Mouse (Mus musculus) common myeloid progenitor, adult 5-6 weeks (primary cell): ENCODE results near the gene Gm28434. TPM values are rescaled to one million over a fixed set of nuclear protein-coding genes. Genes with fewer than 3 reads are reported as not detected.

Source experiments
- ATAC-seq: replicated peaks from 2 replicates; pipeline ENCODE4 v1.8.0; 2016; ENCODE audit warnings: low read depth, mild to moderate bottlenecking, moderate TSS enrichment, inconsistent platforms; ENCODE audit not compliant: poor library complexity, severe bottlenecking
- total RNA-seq: library from RNA; stranded (forward); fragments of 200-1000, 187-1606 nt; gene quantifications from 2 replicates; pipeline ENCODE4 v1.2.3, GENCODE M21; 2017

The Gm28434 gene
- not detected in 2 replicates for total RNA-seq

DNA sequence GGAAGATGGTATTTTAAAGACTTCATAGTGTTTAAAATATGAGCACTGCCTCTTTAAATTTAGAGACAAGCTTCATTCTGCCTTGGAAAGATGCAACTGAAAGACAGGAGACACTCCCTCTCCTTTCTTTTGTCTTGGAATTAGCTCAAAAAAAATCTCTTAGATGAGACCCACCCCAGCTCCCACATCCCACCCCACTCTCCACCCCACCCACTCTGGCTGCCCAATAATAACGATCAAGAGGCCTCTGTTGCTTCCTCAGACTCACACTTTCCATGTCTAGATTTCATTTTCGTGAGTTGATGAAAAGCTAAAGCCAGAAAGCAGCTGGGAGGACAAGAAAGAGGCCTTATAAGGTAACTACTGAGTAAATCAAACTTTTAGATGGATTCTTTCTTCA is at the start of gene Gm28434, which contains the start of gene 2310003L06Rik:
Gene Gm28434, plus strand, starts transcription at position 317 of the 400 bp plus-strand sequence.
Gene 2310003L06Rik, plus strand, starts transcription at position 259 of the 400 bp plus-strand sequence.
- ATAC-seq: no peak

DNA sequence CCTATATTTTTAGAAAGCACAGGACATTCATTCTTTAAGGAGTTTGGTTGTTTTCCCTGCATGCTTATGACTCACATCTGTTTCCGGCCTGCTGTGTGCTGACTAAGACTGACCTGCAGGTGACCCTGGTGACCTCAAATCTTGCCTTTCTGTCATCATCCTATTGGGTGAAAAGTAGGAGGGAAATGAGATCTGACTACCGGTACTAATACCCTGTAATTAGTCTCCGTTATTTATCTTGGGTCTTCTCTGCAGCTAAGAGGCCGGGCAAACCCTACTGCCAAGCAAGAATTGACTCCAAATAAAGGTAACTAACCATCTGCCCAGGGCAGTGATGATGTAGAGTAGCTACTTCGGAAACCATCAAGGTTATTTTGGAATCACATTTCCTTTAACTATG is 43.9 kb upstream of the Gm28434 start, which contains the start of gene Csn3:
Gene Csn3, plus strand, starts transcription at position 208 of the 400 bp plus-strand sequence.
- ATAC-seq: no peak

DNA sequence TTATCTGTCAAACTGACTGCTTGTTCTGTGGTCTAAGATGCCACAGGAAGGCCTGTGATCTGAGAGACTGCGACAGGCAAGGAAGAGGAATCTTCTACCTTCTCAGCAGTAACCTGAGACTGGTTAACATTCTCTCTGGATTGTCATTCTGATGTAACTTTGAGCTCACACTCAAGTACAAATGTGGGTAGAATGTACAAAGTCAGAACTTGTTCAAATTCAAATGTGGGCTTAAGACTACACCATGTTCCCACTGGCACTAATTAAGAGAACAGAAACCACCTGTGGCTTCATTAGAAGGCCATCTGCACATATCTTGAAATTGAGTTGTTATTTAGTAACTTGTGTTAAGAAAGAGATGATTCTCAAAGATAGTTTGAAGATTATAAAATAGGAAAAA is 37.7 kb upstream of the Gm28434 start:
- ATAC-seq: no peak

DNA sequence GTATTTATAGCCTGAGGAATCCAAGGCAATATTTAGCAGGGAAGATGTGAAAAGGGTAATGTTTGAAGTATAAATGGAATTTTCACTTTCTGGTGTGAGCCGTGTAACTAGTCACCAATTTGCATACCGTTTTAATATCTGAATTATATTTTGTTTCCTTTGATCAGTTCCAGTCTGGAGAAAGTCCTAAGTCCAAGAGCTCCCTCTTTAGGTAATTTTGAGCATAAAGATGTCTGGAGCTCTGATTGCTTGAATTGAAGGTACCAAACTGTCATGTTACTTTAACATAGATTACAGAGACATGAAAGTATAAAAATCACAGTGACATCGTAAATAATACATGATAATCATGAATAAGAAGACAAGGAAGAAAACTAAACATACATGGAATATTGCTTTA is 28.6 kb upstream of the Gm28434 start:
- ATAC-seq: no peak

DNA sequence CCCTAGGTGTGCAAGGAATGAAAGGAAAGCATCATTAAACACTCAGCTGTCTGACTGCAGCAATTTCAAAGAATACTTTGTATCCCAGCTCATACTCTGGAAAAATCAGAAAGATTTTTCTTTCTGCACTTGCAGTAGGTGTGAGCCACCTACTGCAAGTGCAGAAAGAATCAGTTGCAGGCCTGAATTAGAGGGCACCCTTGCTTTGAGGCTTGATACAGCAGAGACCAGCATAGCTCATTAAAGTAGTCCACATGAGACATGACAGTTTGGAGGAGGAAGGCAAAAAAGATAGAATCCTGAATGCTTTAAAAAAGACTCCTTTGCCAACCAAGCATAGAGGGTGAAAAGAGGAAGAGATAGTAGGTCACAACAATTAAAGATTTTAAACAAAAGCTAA is 26.8 kb upstream of the Gm28434 start:
- no peak for ATAC-seq

DNA sequence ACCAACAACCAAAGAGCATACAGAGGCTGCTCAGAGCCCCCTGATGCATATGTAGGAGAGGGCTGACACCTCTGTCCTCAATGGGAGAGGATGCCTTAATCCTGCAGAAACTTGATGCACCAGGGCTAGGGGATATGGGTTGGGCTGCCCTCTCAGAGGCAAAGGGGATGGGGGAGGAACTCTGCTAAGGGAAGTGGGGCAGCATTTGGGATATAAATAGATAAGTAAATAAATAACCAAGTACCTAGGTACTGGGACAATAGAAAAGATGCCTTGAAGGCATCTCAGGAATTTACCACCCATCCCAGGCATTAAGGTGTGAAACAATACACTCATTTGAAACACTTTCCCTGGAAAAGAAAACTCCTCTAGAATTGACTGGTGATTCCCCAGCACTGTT is 17.5 kb upstream of the Gm28434 start:
- ATAC-seq: no peak

DNA sequence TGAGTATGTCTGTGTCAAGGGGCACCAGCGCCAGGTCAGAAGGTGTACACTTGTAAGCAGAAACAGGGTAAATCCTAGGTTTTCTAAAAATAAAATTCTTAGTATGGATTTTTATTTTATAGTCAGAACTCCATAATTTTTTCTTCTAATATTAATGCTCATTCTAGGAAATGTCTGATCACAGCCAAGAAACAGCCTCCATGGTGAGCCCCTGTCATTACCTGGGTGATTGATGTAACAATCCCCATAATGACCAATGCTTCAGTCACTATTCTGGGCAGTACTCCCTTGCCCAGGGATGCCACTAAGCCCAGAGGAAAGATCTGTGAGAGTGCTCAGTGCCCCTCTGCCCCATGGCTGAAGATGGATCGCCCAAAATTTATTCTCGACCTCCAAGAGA is 9.8 kb downstream of the Gm28434 start, which contains the start of gene Cabs1:
Gene Cabs1, plus strand, starts transcription at position 301 of the 400 bp plus-strand sequence.
- no peak for ATAC-seq

DNA sequence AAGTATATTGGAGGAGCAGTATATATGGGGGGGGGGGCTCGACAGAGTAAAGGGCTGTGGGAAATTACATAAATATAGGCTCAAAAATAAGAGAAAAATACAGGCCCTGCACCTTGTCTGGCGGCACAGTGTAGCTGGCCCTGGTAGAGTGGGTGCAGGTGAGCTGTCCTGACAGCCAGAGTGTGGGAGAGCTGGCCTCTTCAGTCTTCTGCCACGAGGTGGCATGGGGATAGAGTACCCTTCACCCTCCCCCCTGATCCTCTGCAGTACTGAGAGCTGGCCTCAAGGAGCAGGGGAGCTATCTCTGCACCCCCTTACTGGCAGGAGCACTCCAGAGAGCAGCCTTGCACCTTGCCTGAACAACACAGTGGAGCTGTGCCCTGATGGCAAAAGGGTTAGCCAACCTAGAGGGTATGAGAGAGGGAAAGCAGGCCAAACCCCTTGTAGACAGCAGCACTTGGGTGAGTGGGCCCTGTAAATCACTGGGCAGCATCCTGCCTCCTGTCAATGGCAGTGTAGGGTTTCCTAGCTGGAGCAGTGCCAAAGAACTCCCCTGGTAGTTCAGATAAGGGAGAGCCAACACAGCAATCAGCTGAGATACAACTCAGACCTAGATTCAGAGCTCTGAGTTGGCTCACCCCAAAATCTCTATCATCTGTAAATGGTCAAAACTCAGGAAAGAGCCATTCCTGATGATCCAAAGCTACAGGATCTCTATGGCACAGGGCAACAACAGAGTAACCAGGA is 13.3 kb downstream of the Gm28434 start:
- ATAC-seq: no peak

DNA sequence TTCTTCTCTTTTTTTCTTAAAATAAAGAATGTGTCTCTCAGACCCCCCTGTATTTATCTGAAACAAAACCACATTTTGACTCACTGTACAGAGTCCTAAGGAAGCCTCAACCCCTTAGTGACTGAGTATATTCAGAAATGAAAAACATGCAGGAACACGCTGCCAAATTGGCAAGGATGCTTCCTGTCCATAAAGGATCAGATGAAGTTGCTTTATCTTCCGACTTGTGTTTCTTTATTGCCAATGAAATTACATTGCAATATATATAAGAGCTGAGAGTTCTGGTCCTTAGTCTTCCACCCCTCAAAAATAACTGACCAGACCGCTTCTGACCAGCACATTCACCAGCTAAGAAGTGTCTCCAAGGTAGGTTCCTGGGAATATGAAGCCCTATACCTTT is 32.9 kb downstream of the Gm28434 start, which contains the start of gene Smr3a:
Gene Smr3a, plus strand, starts transcription at position 301 of the 400 bp plus-strand sequence.
- no peak for ATAC-seq

DNA sequence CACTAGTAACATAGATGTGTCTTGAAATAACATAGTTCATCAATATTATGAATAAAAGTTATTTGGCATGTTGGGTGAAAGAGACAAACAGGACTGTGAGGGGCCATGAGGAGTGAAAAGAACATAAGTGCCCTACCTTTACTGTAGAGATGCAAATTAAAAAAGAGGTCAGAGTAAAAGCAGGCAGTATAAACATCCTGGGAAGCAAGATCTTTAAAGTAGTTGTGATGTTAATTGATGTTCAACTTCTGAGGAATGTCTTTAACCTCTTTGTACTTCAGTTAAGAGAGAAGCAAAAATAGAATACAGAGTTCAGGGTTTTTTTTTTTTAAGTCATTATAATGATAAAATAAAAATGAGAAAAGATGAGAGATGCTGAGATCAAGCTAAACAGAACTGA is 35.9 kb downstream of the Gm28434 start:
- no peak for ATAC-seq

Other genes with a start within 250 kb of the Gm28434 start
- not detected in 2 replicates for gene Csn1s2a, start 194.9 kb upstream of the Gm28434 start, total RNA-seq
- not detected in 2 replicates for gene Csn1s2b, start 161.4 kb upstream of the Gm28434 start, total RNA-seq
- not detected in 2 replicates for gene Prr27, start 143.8 kb upstream of the Gm28434 start, total RNA-seq
- not detected in 2 replicates for gene Odam, start 84.5 kb upstream of the Gm28434 start, total RNA-seq
- not detected in 2 replicates for gene Csn3, start 43.9 kb upstream of the Gm28434 start, total RNA-seq
- gene 2310003L06Rik, start 58 bp upstream of the Gm28434 start, total RNA-seq: not detected in 2 replicates
- gene Cabs1, start 9.9 kb downstream of the Gm28434 start, total RNA-seq: not detected in 2 replicates
- gene Smr3a, start 33.0 kb downstream of the Gm28434 start, total RNA-seq: not detected in 2 replicates
- gene Smr2, start 117.0 kb downstream of the Gm28434 start, total RNA-seq: not detected in 2 replicates
- not detected in 2 replicates for gene Gm11116, start 142.0 kb downstream of the Gm28434 start, total RNA-seq
- gene Gm11115, start 184.6 kb downstream of the Gm28434 start, total RNA-seq: not detected in 2 replicates